Mouse (Mus musculus): ENCODE data around the gene Lyar. TPM values are rescaled to one million over a fixed set of nuclear protein-coding genes. Genes with fewer than 3 reads are reported as not detected.

Gene Lyar
- polyA plus RNA-seq, 1 experiment = 19.5 TPM

GRCm38 (mm10) chr5:38195941-38196340 lies 24.3 kb upstream of the Lyar start:
- Histone ChIP-seq H3K27me3 (ENCODE audit: control insufficient read depth, insufficient read depth, low read length) (no peaks in the 10 kb centered on the region), H3K4me1 (ENCODE audit: control insufficient read depth, insufficient read depth, low read length) (no peaks in the 10 kb centered on the region), H3K27ac (ENCODE audit: insufficient read depth, low read length) (no peak overlapping the region), H3K4me3 (replicated peaks; ENCODE audit: insufficient read depth, low read depth, low read length) (no peak overlapping the region)
- TF ChIP-seq POLR2A (IDR thresholded peaks at IDR 0.05; ENCODE audit: borderline replicate concordance, insufficient read depth, low read length) = no peak
- TF ChIP-seq CTCF (IDR thresholded peaks at IDR 0.05; ENCODE audit: borderline replicate concordance, insufficient read depth, low read depth, low read length) = no peak
- no peak for DNase-seq

GRCm38 (mm10) chr5:38196821-38197481 lies 23.3 kb upstream of the Lyar start:
- Histone ChIP-seq H3K27ac (ENCODE audit: insufficient read depth, low read length) (no peak overlapping the region), H3K4me1 (ENCODE audit: control insufficient read depth, insufficient read depth, low read length) (no peaks in the 10 kb centered on the region), H3K4me3 (replicated peaks; ENCODE audit: insufficient read depth, low read depth, low read length) (no peak overlapping the region), H3K27me3 (ENCODE audit: control insufficient read depth, insufficient read depth, low read length) (no peaks in the 10 kb centered on the region)
- 75% methylated on average over 5 of the region's 5 CpGs for WGBS
- TF ChIP-seq CTCF (IDR thresholded peaks at IDR 0.05; ENCODE audit: borderline replicate concordance, insufficient read depth, low read depth, low read length) = no peak
- TF ChIP-seq POLR2A (IDR thresholded peaks at IDR 0.05; ENCODE audit: borderline replicate concordance, insufficient read depth, low read length) = no peak
- no peak for DNase-seq

- Histone ChIP-seq H3K27ac (ENCODE audit: insufficient read depth, low read length) (no peak overlapping the region), H3K4me1 (ENCODE audit: control insufficient read depth, insufficient read depth, low read length) (no peaks in the 10 kb centered on the region), H3K27me3 (ENCODE audit: control insufficient read depth, insufficient read depth, low read length) (no peaks in the 10 kb centered on the region), H3K4me3 (replicated peaks; ENCODE audit: insufficient read depth, low read depth, low read length) (no peak overlapping the region)
- TF ChIP-seq POLR2A (IDR thresholded peaks at IDR 0.05; ENCODE audit: borderline replicate concordance, insufficient read depth, low read length) (no peak), CTCF (IDR thresholded peaks at IDR 0.05; ENCODE audit: borderline replicate concordance, insufficient read depth, low read depth, low read length) (peak; percentile 98)
- DNase-seq = peak; percentile 82 to 91
- 8% methylated on average over 7 of the region's 7 CpGs for WGBS
Measured at GRCm38 (mm10) chr5:38197482-38197823, 22.8 kb upstream of the Lyar start.

GRCm38 (mm10) chr5:38199686-38200085 lies 20.6 kb upstream of the Lyar start:
- WGBS = 50% methylated on average over 2 of the region's 2 CpGs
- no peak overlapping the region for H3K4me3 ChIP-seq (replicated peaks; ENCODE audit: insufficient read depth, low read depth, low read length)
- no peak for DNase-seq
- TF ChIP-seq POLR2A (IDR thresholded peaks at IDR 0.05; ENCODE audit: borderline replicate concordance, insufficient read depth, low read length) = no peak
- no peak for TF ChIP-seq CTCF (IDR thresholded peaks at IDR 0.05; ENCODE audit: borderline replicate concordance, insufficient read depth, low read depth, low read length)
- H3K27me3 ChIP-seq (ENCODE audit: control insufficient read depth, insufficient read depth, low read length) = no peaks in the 10 kb centered on the region
- no peak overlapping the region for H3K27ac ChIP-seq (ENCODE audit: insufficient read depth, low read length)
- H3K4me1 ChIP-seq (ENCODE audit: control insufficient read depth, insufficient read depth, low read length) = no peaks in the 10 kb centered on the region

- no peaks in the 10 kb centered on the region for H3K27me3 ChIP-seq (ENCODE audit: control insufficient read depth, insufficient read depth, low read length)
- DNase-seq = peak in 1 of 2 experiments; percentile 54
Measured at GRCm38 (mm10) chr5:38205303-38205726, 15.0 kb upstream of the Lyar start.

GRCm38 (mm10) chr5:38208985-38209384 lies 11.3 kb upstream of the Lyar start:
- Histone ChIP-seq H3K4me3 (replicated peaks; ENCODE audit: insufficient read depth, low read depth, low read length) (no peak overlapping the region), H3K27ac (ENCODE audit: insufficient read depth, low read length) (no peak overlapping the region), H3K4me1 (ENCODE audit: control insufficient read depth, insufficient read depth, low read length) (no peaks in the 10 kb centered on the region), H3K27me3 (ENCODE audit: control insufficient read depth, insufficient read depth, low read length) (no peaks in the 10 kb centered on the region)
- 81% methylated on average over 8 of the region's 8 CpGs for WGBS
- TF ChIP-seq POLR2A (IDR thresholded peaks at IDR 0.05; ENCODE audit: borderline replicate concordance, insufficient read depth, low read length) (no peak), CTCF (IDR thresholded peaks at IDR 0.05; ENCODE audit: borderline replicate concordance, insufficient read depth, low read depth, low read length) (no peak)
- no peak for DNase-seq

More at GRCm38 (mm10) chr5:38205303-38205726, 15.0 kb upstream of the Lyar start:
- WGBS = 44% methylated on average over 7 of the region's 7 CpGs
- Histone ChIP-seq H3K4me1 (ENCODE audit: control insufficient read depth, insufficient read depth, low read length) (no peaks in the 10 kb centered on the region), H3K4me3 (replicated peaks; ENCODE audit: insufficient read depth, low read depth, low read length) (no peak overlapping the region), H3K27ac (ENCODE audit: insufficient read depth, low read length) (no peak overlapping the region)
- no peak for TF ChIP-seq CTCF (IDR thresholded peaks at IDR 0.05; ENCODE audit: borderline replicate concordance, insufficient read depth, low read depth, low read length)
- TF ChIP-seq POLR2A (IDR thresholded peaks at IDR 0.05; ENCODE audit: borderline replicate concordance, insufficient read depth, low read length) = no peak

GRCm38 (mm10) chr5:38211691-38212090 lies 8.6 kb upstream of the Lyar start:
- Histone ChIP-seq H3K27ac (ENCODE audit: insufficient read depth, low read length) (no peak overlapping the region), H3K27me3 (ENCODE audit: control insufficient read depth, insufficient read depth, low read length) (no peaks in the 10 kb centered on the region), H3K4me1 (ENCODE audit: control insufficient read depth, insufficient read depth, low read length) (no peaks in the 10 kb centered on the region), H3K4me3 (replicated peaks; ENCODE audit: insufficient read depth, low read depth, low read length) (no peak overlapping the region)
- 69% methylated on average over 8 of the region's 8 CpGs for WGBS
- DNase-seq = no peak
- TF ChIP-seq POLR2A (IDR thresholded peaks at IDR 0.05; ENCODE audit: borderline replicate concordance, insufficient read depth, low read length) (no peak), CTCF (IDR thresholded peaks at IDR 0.05; ENCODE audit: borderline replicate concordance, insufficient read depth, low read depth, low read length) (no peak)

- no peak overlapping the region for H3K27ac ChIP-seq (ENCODE audit: insufficient read depth, low read length)
- no peak for DNase-seq
- peaks cover 3% of the 10 kb centered on the region for H3K4me1 ChIP-seq (ENCODE audit: control insufficient read depth, insufficient read depth, low read length)
- no peak for TF ChIP-seq CTCF (IDR thresholded peaks at IDR 0.05; ENCODE audit: borderline replicate concordance, insufficient read depth, low read depth, low read length)
- WGBS = 82% methylated on average over 6 of the region's 6 CpGs
- no peak overlapping the region for H3K4me3 ChIP-seq (replicated peaks; ENCODE audit: insufficient read depth, low read depth, low read length)
- H3K27me3 ChIP-seq (ENCODE audit: control insufficient read depth, insufficient read depth, low read length) = no peaks in the 10 kb centered on the region
Measured at GRCm38 (mm10) chr5:38213009-38213408, 7.3 kb upstream of the Lyar start.

Measured in cerebellum, adult 2 months (tissue).